Mouse (Mus musculus) left cerebral cortex, postnatal 25 days (tissue): ENCODE data around the gene Tspan9. TPM values are rescaled to one million over a fixed set of nuclear protein-coding genes. Genes with fewer than 3 reads are reported as not detected.

Experiments used
- DNase-seq, 2 experiments: peaks; one replicate each; pipeline ENCODE4 v3.0.0; 2022; ENCODE audit warnings: low spot score in 2 of 2, mixed read lengths in 1 of 2
- intact Hi-C: fragments of 180-260 bp; cut with DNase I; formaldehyde crosslinking; loops from one replicate; pipeline ENCODE4 v1.15.1; 2025
- total RNA-seq, 2 experiments: library from RNA; stranded (reverse); gene quantifications; 2 replicates each; pipeline ENCODE4 v1.2.3; 2021

Tspan9 gene
- 10 to 100 TPM; 55.2 to 58.6 TPM for total RNA-seq

- DNase-seq, result peak in 1 of 2 experiments; percentile 44
- intact Hi-C loops, result loop anchor here (10.0 kb wide), 1 partner anchor 599 kb away; no protein-coding TSS in a partner anchor
These were observed at the start of gene Tspan9 for GRCm38 (mm10) chr6:128143390-128144020. Gene Tspan9, minus strand, starts transcription at chr6:128143594.

GRCm38 (mm10) chr6:128183521-128183920 is 40.1 kb upstream of the Tspan9 start:
- intact Hi-C loops, result no loop called here
- DNase-seq, result no peak

- intact Hi-C loops, result no loop called here
These were observed 37.8 kb upstream of the Tspan9 start for GRCm38 (mm10) chr6:128181176-128181575.

GRCm38 (mm10) chr6:128179651-128180050 is 36.3 kb upstream of the Tspan9 start:
- intact Hi-C loops, result no loop called here
- no peak for DNase-seq

More at GRCm38 (mm10) chr6:128181176-128181575, 37.8 kb upstream of the Tspan9 start:
- no peak for DNase-seq

GRCm38 (mm10) chr6:128179247-128179646 is 35.9 kb upstream of the Tspan9 start:
- DNase-seq, result no peak
- intact Hi-C loops, result no loop called here

GRCm38 (mm10) chr6:128178681-128179080 is 35.3 kb upstream of the Tspan9 start:
- intact Hi-C loops, result no loop called here
- DNase-seq, result no peak

GRCm38 (mm10) chr6:128168785-128169679 is 25.6 kb upstream of the Tspan9 start:
- intact Hi-C loops, result no loop called here
- peak; percentile 29 to 30 for DNase-seq

- DNase-seq, result peak in 1 of 2 experiments; percentile 24
These were observed 22.2 kb upstream of the Tspan9 start for GRCm38 (mm10) chr6:128165564-128165963.

GRCm38 (mm10) chr6:128164632-128165031 is 21.2 kb upstream of the Tspan9 start:
- DNase-seq, result no peak
- intact Hi-C loops, result no loop called here

More at GRCm38 (mm10) chr6:128165564-128165963, 22.2 kb upstream of the Tspan9 start:
- intact Hi-C loops, result no loop called here

- peak in 1 of 2 experiments; percentile 86 for DNase-seq
- intact Hi-C loops, result no loop called here
These were observed 15.7 kb upstream of the Tspan9 start for GRCm38 (mm10) chr6:128159092-128159491.

GRCm38 (mm10) chr6:128158031-128158430 is 14.6 kb upstream of the Tspan9 start:
- peak in 1 of 2 experiments; percentile 23 for DNase-seq
- intact Hi-C loops, result no loop called here

GRCm38 (mm10) chr6:128156476-128156875 is 13.1 kb upstream of the Tspan9 start:
- DNase-seq, result no peak

GRCm38 (mm10) chr6:128155935-128156334 is 12.5 kb upstream of the Tspan9 start:
- intact Hi-C loops, result no loop called here
- DNase-seq, result no peak

More at GRCm38 (mm10) chr6:128156476-128156875, 13.1 kb upstream of the Tspan9 start:
- intact Hi-C loops, result no loop called here

- intact Hi-C loops, result loop anchor here (1.0 to 10.0 kb wide), 4 partner anchors 53 to 601 kb away; no protein-coding TSS in a partner anchor
- peak; percentile 64 to 77 for DNase-seq
These were observed 2.4 kb upstream of the Tspan9 start for GRCm38 (mm10) chr6:128145765-128146164.

GRCm38 (mm10) chr6:128142369-128143278 is 770 bp downstream of the Tspan9 start:
- intact Hi-C loops, result loop anchor here (10.0 kb wide), 1 partner anchor 598 kb away; no protein-coding TSS in a partner anchor
- peak in 1 of 2 experiments; percentile 28 for DNase-seq

- intact Hi-C loops, result loop anchor here (10.0 kb wide), 1 partner anchor 596 kb away; no protein-coding TSS in a partner anchor
- DNase-seq, result no peak
These were observed 2.7 kb downstream of the Tspan9 start for GRCm38 (mm10) chr6:128140724-128141123.

GRCm38 (mm10) chr6:128137855-128138254 is 5.5 kb downstream of the Tspan9 start:
- intact Hi-C loops, result no loop called here
- DNase-seq, result no peak

GRCm38 (mm10) chr6:128136654-128137053 is 6.7 kb downstream of the Tspan9 start:
- intact Hi-C loops, result no loop called here
- DNase-seq, result no peak

- intact Hi-C loops, result no loop called here
These were observed 7.9 kb downstream of the Tspan9 start for GRCm38 (mm10) chr6:128135459-128135858.

More at GRCm38 (mm10) chr6:128135459-128135858, 7.9 kb downstream of the Tspan9 start:
- DNase-seq, result peak in 1 of 2 experiments; percentile 31
